Mouse (Mus musculus): ENCODE data around the gene Slc22a18.

Gene Slc22a18

GRCm38 (mm10) chr7:143473347-143474101, at the start of gene Slc22a18:
TSS of gene Slc22a18 (plus strand) at chr7:143473736.
- DNase-seq (ENCODE audit: low spot score) = no peak

GRCm38 (mm10) chr7:143428142-143428813, 45.3 kb upstream of the Slc22a18 start:
- DNase-seq (ENCODE audit: low spot score) = no peak

GRCm38 (mm10) chr7:143428814-143429499, 44.6 kb upstream of the Slc22a18 start:
- DNase-seq (ENCODE audit: low spot score) = no peak

- no peak for DNase-seq (ENCODE audit: low spot score)
Measured at GRCm38 (mm10) chr7:143432631-143433030, 40.9 kb upstream of the Slc22a18 start.

GRCm38 (mm10) chr7:143433331-143433730, 40.2 kb upstream of the Slc22a18 start:
- DNase-seq (ENCODE audit: low spot score) = no peak

GRCm38 (mm10) chr7:143437231-143437893, 36.2 kb upstream of the Slc22a18 start:
- DNase-seq (ENCODE audit: low spot score) = no peak

GRCm38 (mm10) chr7:143437894-143438581, 35.5 kb upstream of the Slc22a18 start:
- DNase-seq (ENCODE audit: low spot score) = no peak

GRCm38 (mm10) chr7:143438965-143439364, 34.6 kb upstream of the Slc22a18 start:
- no peak for DNase-seq (ENCODE audit: low spot score)

- DNase-seq (ENCODE audit: low spot score) = no peak
Measured at GRCm38 (mm10) chr7:143444580-143444954, 29.0 kb upstream of the Slc22a18 start.

- no peak for DNase-seq (ENCODE audit: low spot score)
Measured at GRCm38 (mm10) chr7:143444955-143445648, 28.4 kb upstream of the Slc22a18 start.

- no peak for DNase-seq (ENCODE audit: low spot score)
Measured at GRCm38 (mm10) chr7:143445651-143446460, 27.7 kb upstream of the Slc22a18 start.

GRCm38 (mm10) chr7:143447130-143447529, 26.4 kb upstream of the Slc22a18 start:
- DNase-seq (ENCODE audit: low spot score) = no peak

GRCm38 (mm10) chr7:143458963-143459331, 14.6 kb upstream of the Slc22a18 start:
- DNase-seq (ENCODE audit: low spot score) = no peak

GRCm38 (mm10) chr7:143459332-143460211, 14.0 kb upstream of the Slc22a18 start:
- DNase-seq (ENCODE audit: low spot score) = no peak

GRCm38 (mm10) chr7:143460217-143460834, 13.2 kb upstream of the Slc22a18 start:
- no peak for DNase-seq (ENCODE audit: low spot score)

GRCm38 (mm10) chr7:143460874-143461273, 12.7 kb upstream of the Slc22a18 start, which contains the start of gene Cdkn1c:
TSS of gene Cdkn1c (minus strand) at chr7:143461050.
- peak; percentile 25 for DNase-seq (ENCODE audit: low spot score)

- DNase-seq (ENCODE audit: low spot score) = no peak
Measured at GRCm38 (mm10) chr7:143461294-143461870, 12.2 kb upstream of the Slc22a18 start.

- DNase-seq (ENCODE audit: low spot score) = no peak
Measured at GRCm38 (mm10) chr7:143461920-143462319, 11.6 kb upstream of the Slc22a18 start.
